Mouse (Mus musculus) intestine, embryonic 15.5 days (tissue): ENCODE data around the gene Gprc5d. TPM values are rescaled to one million over a fixed set of nuclear protein-coding genes. Genes with fewer than 3 reads are reported as not detected.

Experiments used
- ATAC-seq: fragments of 200-750 bp; cut with Nextera tagmentation; 2 replicates; pipeline ENCODE4 v1.8.0; 2017; ENCODE audit warnings: moderate TSS enrichment, moderate library complexity
- H3K27ac ChIP-seq: fragments of 300-500 bp; sonication (generic); 2 replicates; pipeline ENCODE4 v1.5.1; 2015; ENCODE audit warnings: mild to moderate bottlenecking, inconsistent platforms
- H3K27me3 ChIP-seq: fragments of 300-500 bp; sonication (generic); replicated peaks from 2 replicates; pipeline ENCODE4 v1.6.1; 2015; ENCODE audit warnings: inconsistent platforms
- H3K36me3 ChIP-seq: fragments of 300-500 bp; sonication (generic); 2 replicates; pipeline ENCODE4 v1.6.1; 2015; ENCODE audit warnings: inconsistent platforms
- H3K4me1 ChIP-seq: fragments of 300-500 bp; sonication (generic); replicated peaks from 2 replicates; pipeline ENCODE4 v1.6.1; 2015; ENCODE audit warnings: inconsistent platforms
- H3K4me2 ChIP-seq: fragments of 300-500 bp; sonication (generic); replicated peaks from 2 replicates; pipeline ENCODE4 v1.6.1; 2015; ENCODE audit warnings: mild to moderate bottlenecking, inconsistent platforms
- H3K4me3 ChIP-seq: fragments of 300-500 bp; sonication (generic); replicated peaks from 2 replicates; pipeline ENCODE4 v1.5.1; 2015; ENCODE audit warnings: inconsistent platforms
- H3K9ac ChIP-seq: fragments of 300-500 bp; sonication (generic); 2 replicates; pipeline ENCODE4 v1.6.1; 2015; ENCODE audit warnings: inconsistent platforms
- H3K9me3 ChIP-seq: fragments of 300-500 bp; sonication (generic); 2 replicates; pipeline ENCODE4 v1.6.1; 2016; ENCODE audit warnings: inconsistent platforms
- WGBS: fragments of 180-500 bp; shearing (Covaris S2); methylation state at CpG from one replicate; pipeline ENCODE4 v1.1.7; 2015; 5-methylcytosine and 5-hydroxymethylcytosine counted together
- polyA plus RNA-seq: library from polyadenylated mRNA; unstranded; fragments of >200 nt; fragmentation: Nextera tagmentation; extraction: Ambion mirVana; gene quantifications from 2 replicates; pipeline ENCODE4 v1.2.1, GENCODE M21; 2015

Gprc5d gene
- polyA plus RNA-seq, 1 experiment from 2014 or later = not detected

GRCm38 (mm10) chr6:135149722-135150121 is 31.6 kb upstream of the Gprc5d start:
- Histone ChIP-seq H3K4me3 (no peak overlapping the region), H3K4me1 (no peaks in the 10 kb centered on the region), H3K4me2 (no peak overlapping the region), H3K27ac (no peak overlapping the region), H3K9me3 (no peaks in the 10 kb centered on the region), H3K36me3 (0 out of 2 replicates have a peak, but pooled peaks cover 3% of the 10 kb centered on the region), H3K9ac (no peak overlapping the region), H3K27me3 (no peaks in the 10 kb centered on the region)
- 85% methylated on average over 4 of the region's 4 CpGs for WGBS
- ATAC-seq = no peak

GRCm38 (mm10) chr6:135149175-135149574 is 31.1 kb upstream of the Gprc5d start:
- no peak overlapping the region for H3K4me2 ChIP-seq
- H3K4me3 ChIP-seq = no peak overlapping the region
- H3K27ac ChIP-seq = no peak overlapping the region
- H3K36me3 ChIP-seq = 0 out of 2 replicates have a peak, but pooled peaks cover 3% of the 10 kb centered on the region
- H3K9ac ChIP-seq = no peak overlapping the region
- H3K4me1 ChIP-seq = no peaks in the 10 kb centered on the region
- 82% methylated on average over 4 of the region's 4 CpGs for WGBS
- no peaks in the 10 kb centered on the region for H3K9me3 ChIP-seq
- no peak for ATAC-seq
- no peaks in the 10 kb centered on the region for H3K27me3 ChIP-seq

- WGBS = 31% methylated on average over 1 of the region's 1 CpGs
Observed at GRCm38 (mm10) chr6:135148506-135148905, 30.4 kb upstream of the Gprc5d start.

GRCm38 (mm10) chr6:135145976-135146375 is 27.9 kb upstream of the Gprc5d start:
- Histone ChIP-seq H3K4me2 (no peak overlapping the region), H3K9ac (no peak overlapping the region), H3K9me3 (no peaks in the 10 kb centered on the region), H3K27ac (no peak overlapping the region), H3K4me3 (no peak overlapping the region), H3K4me1 (no peaks in the 10 kb centered on the region), H3K36me3 (no peaks in the 10 kb centered on the region), H3K27me3 (no peaks in the 10 kb centered on the region)
- ATAC-seq = no peak
- 85% methylated on average over 5 of the region's 5 CpGs for WGBS

More at GRCm38 (mm10) chr6:135148506-135148905, 30.4 kb upstream of the Gprc5d start:
- Histone ChIP-seq H3K4me2 (no peak overlapping the region), H3K9me3 (no peaks in the 10 kb centered on the region), H3K9ac (no peak overlapping the region), H3K4me1 (no peaks in the 10 kb centered on the region), H3K27ac (no peak overlapping the region), H3K4me3 (no peak overlapping the region), H3K27me3 (no peaks in the 10 kb centered on the region), H3K36me3 (0 out of 2 replicates have a peak, but pooled peaks cover 3% of the 10 kb centered on the region)
- no peak for ATAC-seq

GRCm38 (mm10) chr6:135144516-135144915 is 26.4 kb upstream of the Gprc5d start:
- no peak overlapping the region for H3K4me3 ChIP-seq
- no peak overlapping the region for H3K9ac ChIP-seq
- H3K4me2 ChIP-seq = no peak overlapping the region
- no peak overlapping the region for H3K27ac ChIP-seq
- no peaks in the 10 kb centered on the region for H3K27me3 ChIP-seq
- ATAC-seq = no peak
- no peaks in the 10 kb centered on the region for H3K4me1 ChIP-seq
- WGBS = 7% methylated on average over 3 of the region's 3 CpGs
- no peaks in the 10 kb centered on the region for H3K36me3 ChIP-seq
- H3K9me3 ChIP-seq = no peaks in the 10 kb centered on the region

- 95% methylated on average over 5 of the region's 5 CpGs for WGBS
- Histone ChIP-seq H3K4me3 (no peak overlapping the region), H3K9me3 (no peaks in the 10 kb centered on the region), H3K36me3 (no peaks in the 10 kb centered on the region), H3K27ac (no peak overlapping the region), H3K27me3 (no peaks in the 10 kb centered on the region), H3K4me2 (no peak overlapping the region), H3K9ac (no peak overlapping the region), H3K4me1 (0 out of 2 replicates have a peak, but pooled peaks cover 1% of the 10 kb centered on the region)
- ATAC-seq = no peak
Observed at GRCm38 (mm10) chr6:135143151-135143550, 25.1 kb upstream of the Gprc5d start.

GRCm38 (mm10) chr6:135141451-135142147 is 23.5 kb upstream of the Gprc5d start:
- Histone ChIP-seq H3K27ac (no peak overlapping the region), H3K4me2 (no peak overlapping the region), H3K36me3 (no peaks in the 10 kb centered on the region), H3K9ac (no peak overlapping the region), H3K4me1 (0 out of 2 replicates have a peak, but pooled peaks cover 6% of the 10 kb centered on the region), H3K4me3 (no peak overlapping the region), H3K9me3 (no peaks in the 10 kb centered on the region), H3K27me3 (no peaks in the 10 kb centered on the region)
- no peak for ATAC-seq
- WGBS = 51% methylated on average over 16 of the region's 16 CpGs

GRCm38 (mm10) chr6:135138746-135139145 is 20.7 kb upstream of the Gprc5d start:
- ATAC-seq = no peak
- Histone ChIP-seq H3K27ac (no peak overlapping the region), H3K4me3 (no peak overlapping the region), H3K36me3 (no peaks in the 10 kb centered on the region), H3K9ac (no peak overlapping the region), H3K9me3 (no peaks in the 10 kb centered on the region), H3K4me2 (no peak overlapping the region), H3K27me3 (no peaks in the 10 kb centered on the region), H3K4me1 (0 out of 2 replicates have a peak, but pooled peaks cover 6% of the 10 kb centered on the region)
- 75% methylated on average over 14 of the region's 14 CpGs for WGBS

GRCm38 (mm10) chr6:135138207-135138606 is 20.1 kb upstream of the Gprc5d start:
- H3K4me2 ChIP-seq = no peak overlapping the region
- no peak overlapping the region for H3K4me3 ChIP-seq
- H3K36me3 ChIP-seq = no peaks in the 10 kb centered on the region
- H3K9me3 ChIP-seq = no peaks in the 10 kb centered on the region
- 62% methylated on average over 7 of the region's 7 CpGs for WGBS
- 0 out of 2 replicates have a peak, but pooled peaks cover 6% of the 10 kb centered on the region for H3K4me1 ChIP-seq
- H3K9ac ChIP-seq = no peak overlapping the region
- H3K27me3 ChIP-seq = no peaks in the 10 kb centered on the region
- no peak for ATAC-seq
- no peak overlapping the region for H3K27ac ChIP-seq

- Histone ChIP-seq H3K27ac (no peak overlapping the region), H3K4me1 (0 out of 2 replicates have a peak, but pooled peaks cover 6% of the 10 kb centered on the region), H3K36me3 (no peaks in the 10 kb centered on the region), H3K4me2 (no peak overlapping the region), H3K9ac (no peak overlapping the region), H3K27me3 (no peaks in the 10 kb centered on the region), H3K9me3 (no peaks in the 10 kb centered on the region), H3K4me3 (no peak overlapping the region)
- ATAC-seq = no peak
- 89% methylated on average over 9 of the region's 9 CpGs for WGBS
Observed at GRCm38 (mm10) chr6:135137736-135138135, 19.7 kb upstream of the Gprc5d start.

- H3K27ac ChIP-seq = no peak overlapping the region
- no peak for ATAC-seq
Observed at GRCm38 (mm10) chr6:135136439-135137161, 18.5 kb upstream of the Gprc5d start.

GRCm38 (mm10) chr6:135135735-135136134 is 17.7 kb upstream of the Gprc5d start:
- Histone ChIP-seq H3K4me2 (no peak overlapping the region), H3K27me3 (no peaks in the 10 kb centered on the region), H3K4me1 (0 out of 2 replicates have a peak, but pooled peaks cover 6% of the 10 kb centered on the region), H3K36me3 (no peaks in the 10 kb centered on the region), H3K4me3 (no peak overlapping the region), H3K9ac (no peak overlapping the region), H3K9me3 (no peaks in the 10 kb centered on the region), H3K27ac (no peak overlapping the region)
- ATAC-seq = no peak
- 84% methylated on average over 4 of the region's 4 CpGs for WGBS

More at GRCm38 (mm10) chr6:135136439-135137161, 18.5 kb upstream of the Gprc5d start:
- 0 out of 2 replicates have a peak, but pooled peaks cover 6% of the 10 kb centered on the region for H3K4me1 ChIP-seq
- WGBS = 41% methylated on average over 11 of the region's 11 CpGs
- H3K9ac ChIP-seq = no peak overlapping the region
- H3K4me3 ChIP-seq = no peak overlapping the region
- H3K4me2 ChIP-seq = no peak overlapping the region
- no peaks in the 10 kb centered on the region for H3K27me3 ChIP-seq
- no peaks in the 10 kb centered on the region for H3K36me3 ChIP-seq
- no peaks in the 10 kb centered on the region for H3K9me3 ChIP-seq
